Mouse (Mus musculus): Measurements from ENCODE around the gene Itfg2. TPM values are rescaled to one million over a fixed set of nuclear protein-coding genes. Genes with fewer than 3 reads are reported as not detected.
A peak's percentile ranks its signal among the peaks of the same experiment; 100 is the strongest.

Gene Itfg2
- total and polyA plus RNA-seq, 3 experiments = 16.6 to 44.8 TPM; not detected in 1

DNA sequence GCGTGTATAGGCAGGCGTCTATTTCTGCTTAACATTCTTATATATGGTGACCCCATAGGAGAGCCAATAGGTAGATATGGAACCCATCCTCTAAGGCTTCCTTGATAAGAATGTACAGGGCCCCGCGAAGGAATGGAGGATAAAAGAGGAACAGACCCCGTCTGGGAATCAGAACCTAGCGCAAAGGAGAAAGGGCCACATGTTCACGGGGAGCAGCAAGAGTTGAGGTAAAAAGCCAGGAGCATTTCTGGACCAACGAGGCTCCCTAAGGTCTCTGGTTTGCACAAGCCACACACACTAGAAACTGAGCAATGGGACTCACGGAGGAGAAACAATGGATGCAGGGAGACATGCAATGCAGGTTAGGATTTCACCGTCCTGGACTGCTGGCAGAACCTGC is 12.6 kb upstream of the Itfg2 start:
- Histone ChIP-seq H3K27ac (ENCODE audit: control insufficient read depth, low read depth, low read length) (peak overlapping the region; percentile 58), H3K9me3 (replicated peaks; ENCODE audit: insufficient read depth, low read length) (no peaks in the 10 kb centered on the region), H3K9ac (ENCODE audit: control insufficient read depth, low read depth, low read length, poor library complexity, severe bottlenecking) (peak overlapping the region; percentile 87), H3K4me1 (ENCODE audit: control insufficient read depth in 1 of 2, insufficient read depth in 2 of 2, low read length in 2 of 2) (peaks cover 12 to 19% of the 10 kb centered on the region in 2 experiments), H3K79me2 (ENCODE audit: control insufficient read depth, insufficient read depth, low read length, poor library complexity) (peaks cover 19% of the 10 kb centered on the region), H3K27me3 (ENCODE audit: control insufficient read depth in 1 of 2, insufficient read depth in 2 of 2, low read length in 2 of 2) (no peaks in the 10 kb centered on the region), H3K4me3 (ENCODE audit: control insufficient read depth in 1 of 2, insufficient read depth in 1 of 2, low read depth in 2 of 2, low read length in 2 of 2) (peak overlapping the region; percentile 92 to 99), H3K36me3 (ENCODE audit: control insufficient read depth in 1 of 2, insufficient read depth in 2 of 2, low read length in 2 of 2) (peaks cover 19 to 20% of the 10 kb centered on the region in 2 experiments)
- DNase-seq (ENCODE audit: low read depth, low spot score) = peak; percentile 73
- TF ChIP-seq MYB (IDR thresholded peaks at IDR 0.05; ENCODE audit: low read depth, low read length) (no peak), NRF1 (IDR thresholded peaks at IDR 0.05; ENCODE audit: insufficient read depth, low read depth, low read length, poor library complexity, severe bottlenecking) (0 out of 2 replicates have a peak, but pooled peaks have one; percentile 1), GATA1 (IDR thresholded peaks at IDR 0.05; ENCODE audit: low read depth, low read length) (0 out of 2 replicates have a peak, but pooled peaks have one; percentile 48), MAZ (IDR thresholded peaks at IDR 0.05; ENCODE audit: low read depth, low read length) (0 out of 2 replicates have a peak, but pooled peaks have one; percentile 47), SIN3A (IDR thresholded peaks at IDR 0.05; ENCODE audit: low read length) (peak; percentile 48), JUND (IDR thresholded peaks at IDR 0.05; ENCODE audit: low read depth, low read length) (no peak), POLR2AphosphoS2 (IDR thresholded peaks at IDR 0.05; ENCODE audit: low read length) (no peak), ZMIZ1 (IDR thresholded peaks at IDR 0.05; ENCODE audit: low read depth, low read length) (no peak), MYC (IDR thresholded peaks at IDR 0.05; ENCODE audit: low read depth, low read length) (peak; percentile 74), USF1 (IDR thresholded peaks at IDR 0.05; ENCODE audit: low read depth, low read length) (no peak), NELFE (IDR thresholded peaks at IDR 0.05; ENCODE audit: low read depth, low read length) (peak; percentile 29; the same call in 1 of the 2 replicates), POLR2A (IDR thresholded peaks at IDR 0.05; ENCODE audit: control insufficient read depth in 1 of 2, insufficient read depth in 1 of 2, low read depth in 1 of 2, low read length in 2 of 2, poor library complexity in 1 of 2) (0 out of 4 replicates have a peak, but pooled peaks of 1 of the 2 experiments have one; percentile 51), ETS1 (IDR thresholded peaks at IDR 0.05; ENCODE audit: low read depth, low read length) (no peak), MXI1 (IDR thresholded peaks at IDR 0.05; ENCODE audit: low read depth, low read length) (peak; percentile 62), SMC3 (IDR thresholded peaks at IDR 0.05; ENCODE audit: low read depth, low read length) (no peak), RCOR1 (IDR thresholded peaks at IDR 0.05; ENCODE audit: low read depth, low read length) (0 out of 2 replicates have a peak, but pooled peaks have one; percentile 8), MAX (IDR thresholded peaks at IDR 0.05; ENCODE audit: low read length) (peak; percentile 67), ELF1 (IDR thresholded peaks at IDR 0.05; ENCODE audit: low read depth, low read length) (no peak), TBP (IDR thresholded peaks at IDR 0.05; ENCODE audit: low read depth, low read length) (0 out of 2 replicates have a peak, but pooled peaks have one; percentile 41), E2F4 (IDR thresholded peaks at IDR 0.05; ENCODE audit: borderline replicate concordance, low read depth, low read length) (peak; percentile 47; the same call in 1 of the 2 replicates)

DNA sequence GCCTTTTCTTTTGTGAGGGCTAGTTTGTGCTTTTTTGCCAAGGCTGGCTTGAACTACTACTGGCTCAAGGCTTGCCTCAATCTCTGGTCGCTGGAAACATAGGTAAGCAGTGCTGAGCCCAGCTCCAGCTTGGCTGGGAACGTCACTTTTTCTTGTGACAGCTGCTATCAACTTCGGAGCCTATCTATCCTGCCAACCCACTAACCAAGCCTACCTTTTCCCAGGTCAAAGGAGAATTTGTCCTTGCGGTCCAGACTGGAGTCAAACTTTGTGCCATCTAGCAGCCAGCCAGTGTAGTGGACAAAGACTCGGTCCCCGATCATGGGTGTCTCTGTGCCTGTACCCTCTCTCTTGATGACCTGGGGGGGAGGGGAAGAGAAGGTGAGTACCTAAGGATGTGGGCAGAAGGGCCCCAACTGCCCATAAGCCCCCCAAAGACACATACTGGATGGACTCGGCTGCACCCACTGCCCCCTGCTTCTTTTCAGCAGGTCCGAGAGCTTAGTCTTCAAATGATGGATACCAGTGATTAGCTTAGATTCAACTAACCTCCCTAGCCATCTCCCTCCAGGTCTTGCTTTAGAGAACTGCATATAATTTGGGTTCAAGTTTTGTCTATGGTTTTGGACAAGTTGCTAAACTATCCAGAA is 11.8 kb upstream of the Itfg2 start:
- Histone ChIP-seq H3K27me3 (ENCODE audit: control insufficient read depth in 1 of 2, insufficient read depth in 2 of 2, low read length in 2 of 2) (no peaks in the 10 kb centered on the region), H3K4me1 (ENCODE audit: control insufficient read depth in 1 of 2, insufficient read depth in 2 of 2, low read length in 2 of 2) (peaks cover 12 to 19% of the 10 kb centered on the region in 2 experiments), H3K36me3 (ENCODE audit: control insufficient read depth in 1 of 2, insufficient read depth in 2 of 2, low read length in 2 of 2) (peaks cover 20 to 23% of the 10 kb centered on the region in 2 experiments), H3K27ac (ENCODE audit: control insufficient read depth, low read depth, low read length) (0 out of 2 replicates have a peak overlapping the region, but pooled peaks have one; percentile 58), H3K4me3 (ENCODE audit: control insufficient read depth in 1 of 2, insufficient read depth in 1 of 2, low read depth in 2 of 2, low read length in 2 of 2) (peak overlapping the region; percentile 92 to 99), H3K9me3 (replicated peaks; ENCODE audit: insufficient read depth, low read length) (no peaks in the 10 kb centered on the region), H3K79me2 (ENCODE audit: control insufficient read depth, insufficient read depth, low read length, poor library complexity) (peaks cover 19% of the 10 kb centered on the region), H3K9ac (ENCODE audit: control insufficient read depth, low read depth, low read length, poor library complexity, severe bottlenecking) (peak overlapping the region; percentile 87; the same call in 1 of the 2 replicates)
- TF ChIP-seq CTCF (IDR thresholded peaks at IDR 0.05 in 2 of 3, conservative IDR thresholded peaks at IDR 0.05 in 1 of 3; ENCODE audit: control insufficient read depth in 1 of 3, insufficient read depth in 1 of 3, low read depth in 2 of 3, low read length in 3 of 3, poor library complexity in 1 of 3, severe bottlenecking in 1 of 3) = no peak
- no peak for TF ChIP-seq EP300 (IDR thresholded peaks at IDR 0.05; ENCODE audit: low read depth in 1 of 2, low read length in 2 of 2)
- no peak for TF ChIP-seq USF2 (IDR thresholded peaks at IDR 0.05; ENCODE audit: borderline replicate concordance in 1 of 2, insufficient read depth in 1 of 2, low read depth in 1 of 2, low read length in 2 of 2)
- TF ChIP-seq UBTF (IDR thresholded peaks at IDR 0.05; ENCODE audit: borderline replicate concordance, insufficient read depth, low read depth, low read length) = no peak
- no peak for TF ChIP-seq ZNF384 (IDR thresholded peaks at IDR 0.05; ENCODE audit: low read depth, low read length)
- no peak for TF ChIP-seq KAT2A (conservative IDR thresholded peaks at IDR 0.05; ENCODE audit: low read depth, low read length)
- no peak for TF ChIP-seq ZC3H11A (IDR thresholded peaks at IDR 0.05; ENCODE audit: low read depth, low read length)
- TF ChIP-seq ELF1 (IDR thresholded peaks at IDR 0.05; ENCODE audit: low read depth, low read length) = no peak
- TF ChIP-seq MAFK (IDR thresholded peaks at IDR 0.05; ENCODE audit: borderline replicate concordance, low read depth, low read length) = no peak
- no peak for TF ChIP-seq JUND (IDR thresholded peaks at IDR 0.05; ENCODE audit: low read depth, low read length)
- TF ChIP-seq ZKSCAN1 (IDR thresholded peaks at IDR 0.05; ENCODE audit: low read depth, low read length) = no peak
- DNase-seq (ENCODE audit: low read depth, low spot score) = no peak

Data from MEL (cell line).